Mouse (Mus musculus) heart, postnatal 25 days (tissue): Measurements from ENCODE around the gene Vmn2r38. TPM values are rescaled to one million over a fixed set of nuclear protein-coding genes. Genes with fewer than 3 reads are reported as not detected.
"Not testable (repeated sequence)": the region's sequence is repeated elsewhere in the genome, so short reads cannot be mapped to it uniquely, and the experiment has no call there.

Experiments
- DNase-seq: peaks from one replicate; pipeline ENCODE4 v3.0.0; 2022; ENCODE audit warnings: low spot score
- intact Hi-C: fragments of 180-260 bp; cut with DNase I; formaldehyde crosslinking; loops from one replicate; pipeline ENCODE4 v1.15.1; 2025
- total RNA-seq, 2 experiments: library from RNA; stranded (reverse); gene quantifications; 2 replicates each; pipeline ENCODE4 v1.2.3; 2021

Gene Vmn2r38
- not detected for total RNA-seq

DNA sequence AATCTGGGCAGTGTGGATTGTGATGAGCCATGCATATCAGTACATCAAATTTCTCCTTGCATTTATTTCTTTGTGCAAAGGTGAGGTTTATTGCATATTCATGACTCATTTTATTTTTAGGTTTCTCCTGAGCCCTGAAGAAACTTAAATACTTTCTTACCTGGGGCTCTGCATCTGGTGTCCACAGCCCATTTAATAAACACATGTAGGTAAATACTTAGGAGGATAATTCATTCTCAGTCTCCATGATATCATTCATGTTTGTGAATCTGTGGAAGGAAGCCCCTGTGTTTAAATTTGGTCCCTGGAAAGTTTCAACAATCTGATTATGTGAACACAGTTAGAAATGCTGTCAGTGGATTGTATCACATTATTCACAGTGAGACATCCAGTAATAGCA, at the start of gene Vmn2r38:
Vmn2r38 (minus strand) TSS at position 101 of the 400 bp plus-strand sequence.
- DNase-seq, intact Hi-C loops: not testable (repeated sequence)

GRCm38 (mm10) chr7:9065353-9065752, 32.3 kb downstream of the Vmn2r38 start:
- DNase-seq, intact Hi-C loops: not testable (repeated sequence)

- DNase-seq, intact Hi-C loops: not testable (repeated sequence)
Measured at GRCm38 (mm10) chr7:9030698-9031097, 67.0 kb downstream of the Vmn2r38 start, which contains the start of gene Vmn2r39. Gene Vmn2r39 (minus strand): TSS chr7:9030798.

Other genes with a start within 250 kb of the Vmn2r38 start
- gene Vmn2r40, start 166.4 kb downstream of the Vmn2r38 start, total RNA-seq, result not detected
- not detected for gene Vmn2r39, start 67.1 kb downstream of the Vmn2r38 start, total RNA-seq
- gene Vmn2r37, start 125.8 kb upstream of the Vmn2r38 start, total RNA-seq, result not detected